ENCODE assay signal across 8 mouse cellular contexts in the genomic region with DNA sequence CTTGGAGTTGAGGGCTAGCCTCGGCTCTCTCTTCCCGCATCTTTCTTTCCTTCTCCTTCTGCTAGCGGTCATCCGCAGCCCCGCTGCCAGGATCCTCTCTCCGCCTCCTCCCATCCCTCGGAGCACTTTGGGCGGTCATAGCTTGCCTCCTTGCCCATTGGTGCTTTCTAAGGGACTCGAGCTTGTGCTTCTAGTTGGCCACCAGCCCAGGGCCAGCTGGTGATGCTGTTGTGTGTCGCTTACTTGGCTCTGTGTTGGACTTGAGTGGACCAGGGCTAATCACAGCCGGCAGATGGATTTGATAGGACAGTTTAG. TPM values are rescaled to one million over a fixed set of nuclear protein-coding genes. Genes with fewer than 3 reads are reported as not detected.
DNase-seq lines count a peak whose midpoint lies in the region; TF ChIP-seq lines count a peak whose summit lies in the region.

Etfdh (minus strand) TSS at position 85 of the 315 bp plus-strand sequence.

- no peak for TF ChIP-seq POLR2A in lung, adult 2 months (IDR thresholded peaks at IDR 0.05; ENCODE audit: borderline replicate concordance, extremely low read depth, low read depth, low read length)
- no peak for TF ChIP-seq POLR2A in olfactory bulb, adult 2 months (IDR thresholded peaks at IDR 0.05; ENCODE audit: insufficient read depth, low read depth, low read length)

- peak in 1 of 2 experiments; percentile 49 for DNase-seq in adrenal gland, adult 18-20 months (ENCODE audit: low spot score in 2 of 2)
- DNase-seq in cerebellum, adult 9-11 months = peak; percentile 93
- DNase-seq in forelimb bud, embryonic 11.5 days (ENCODE audit: low read depth, low spot score) = peak; percentile 64
- peak; percentile 84 for DNase-seq in heart, postnatal 4 days
- peak; percentile 60 to 76 for DNase-seq in layer of hippocampus, adult 8-10 months (ENCODE audit: low spot score in 2 of 2)
- no peak for DNase-seq in lung, adult 2 months
- DNase-seq in yolk sac, embryonic 10.5 days (ENCODE audit: low spot score) = no peak

- no peak within 1 kb of the TSS for H3K27ac ChIP-seq in olfactory bulb, adult 2 months (ENCODE audit: insufficient read depth, low read depth, low read length)

- 1% methylated on average over 11 of the region's 11 CpGs for WGBS in lung, adult 2 months
- WGBS in olfactory bulb, adult 2 months = 0% methylated on average over 11 of the region's 11 CpGs

- H3K4me3 ChIP-seq in lung, adult 2 months (replicated peaks; ENCODE audit: extremely low read depth, low read depth, low read length) = peak within 1 kb of the TSS; percentile 81
- peak within 1 kb of the TSS; percentile 74 for H3K4me3 ChIP-seq in olfactory bulb, adult 2 months (ENCODE audit: insufficient read depth, low read depth, low read length)

- no peak for TF ChIP-seq CTCF in lung, adult 2 months (IDR thresholded peaks at IDR 0.05; ENCODE audit: insufficient read depth, low read length)
- no peak for TF ChIP-seq CTCF in olfactory bulb, adult 2 months (IDR thresholded peaks at IDR 0.05; ENCODE audit: insufficient read depth, low read depth, low read length)

- peaks cover 3% of the 10 kb centered on the region; the same call in 1 of the 2 replicates for H3K4me1 ChIP-seq in lung, adult 2 months (ENCODE audit: control insufficient read depth, insufficient read depth, low read length)
- H3K4me1 ChIP-seq in olfactory bulb, adult 2 months (ENCODE audit: control insufficient read depth, insufficient read depth, low read length) = peaks cover 2% of the 10 kb centered on the region; the same call in 1 of the 2 replicates

RNA-seq across cellular contexts. Expression of gene Etfdh, which starts in this region (rescaled TPM):
- total RNA-seq in adrenal gland, adult 18-20 months (2021) = 100 to 1,000 TPM; 221 to 262 TPM
- 100 to 1,000 TPM; 385 to 407 TPM for total RNA-seq in heart, postnatal 4 days (2021)
- total RNA-seq in layer of hippocampus, adult 8-10 months (2022) = 10 to 100 TPM; 27.4 to 33.7 (median 29.9) TPM
- polyA plus RNA-seq in lung, adult 2 months (2012; rRNA removed) = 54.0 and 57.1 TPM in 2 replicates
- not detected in 2 replicates for polyA plus RNA-seq in olfactory bulb, adult 2 months (2012; ENCODE audit: insufficient read depth, insufficient read length, low replicate concordance, missing spikeins)

Comparison
In these comparisons a context has a peak if more than half of its experiments do, and no peak if none do; other contexts are left out.
1. RNA of gene Etfdh (total RNA-seq): 385 to 407 TPM in heart, postnatal 4 days and 221 to 262 TPM in adrenal gland, adult 18-20 months; 27.4 to 33.7 TPM in layer of hippocampus, adult 8-10 months; every median in the first group is over 4 times any median in the second.
2. DNase-seq: peak in cerebellum, adult 9-11 months (single experiment), forelimb bud, embryonic 11.5 days (single experiment), heart, postnatal 4 days (single experiment) and layer of hippocampus, adult 8-10 months (2 of 2); none in lung, adult 2 months (single experiment) and yolk sac, embryonic 10.5 days (single experiment).